Mouse (Mus musculus) midbrain, embryonic 11.5 days (tissue): Measurements from ENCODE around the gene Myo15b. TPM values are rescaled to one million over a fixed set of nuclear protein-coding genes. Genes with fewer than 3 reads are reported as not detected.
A peak's percentile ranks its signal among the peaks of the same experiment; 100 is the strongest.

Experiments used
- ATAC-seq: fragments of 200-750 bp; cut with Nextera tagmentation; 2 replicates; pipeline ENCODE4 v1.8.0; 2017; ENCODE audit warnings: moderate TSS enrichment, moderate library complexity; ENCODE audit not compliant: low FRiP score
- DNase-seq: peaks from one replicate; pipeline ENCODE4 v3.0.0; 2015; ENCODE audit warnings: low spot score; ENCODE audit errors: missing footprints
- H3K27ac ChIP-seq: fragments of 300-500 bp; sonication (generic); 2 replicates; pipeline ENCODE4 v1.5.1; 2014; ENCODE audit warnings: low read depth, low read length
- H3K27me3 ChIP-seq: fragments of 300-500 bp; sonication (generic); 2 replicates; pipeline ENCODE4 v1.6.1; 2014; ENCODE audit warnings: mild to moderate bottlenecking, low read length, moderate library complexity, mixed read lengths; ENCODE audit not compliant: control insufficient read depth, insufficient read depth
- H3K36me3 ChIP-seq: fragments of 300-500 bp; sonication (generic); 2 replicates; pipeline ENCODE4 v1.6.1; 2014; ENCODE audit warnings: mild to moderate bottlenecking, low read length, moderate library complexity, mixed read lengths; ENCODE audit not compliant: control insufficient read depth, insufficient read depth
- H3K4me1 ChIP-seq: fragments of 300-500 bp; sonication (generic); 2 replicates; pipeline ENCODE4 v1.6.1; 2014; ENCODE audit warnings: low read length; ENCODE audit not compliant: control insufficient read depth, insufficient read depth
- H3K4me2 ChIP-seq: fragments of 300-500 bp; sonication (generic); 2 replicates; pipeline ENCODE4 v1.6.1; 2014; ENCODE audit warnings: mild to moderate bottlenecking, moderate library complexity
- H3K4me3 ChIP-seq: fragments of 300-500 bp; sonication (generic); 2 replicates; pipeline ENCODE4 v1.5.1; 2014; ENCODE audit warnings: low read depth, low read length
- H3K9ac ChIP-seq: fragments of 300-500 bp; sonication (generic); 2 replicates; pipeline ENCODE4 v1.6.1; 2014; ENCODE audit warnings: low read length
- H3K9me3 ChIP-seq: fragments of 300-500 bp; sonication (generic); 2 replicates; pipeline ENCODE4 v1.6.1; 2016; ENCODE audit warnings: low read length; ENCODE audit not compliant: control insufficient read depth
- WGBS: fragments of 180-500 bp; shearing (Covaris S2); extraction: QIAGEN DNeasy Blood & Tissue Kit; methylation state at CpG from one replicate; pipeline ENCODE4 v1.1.7; 2014; 5-methylcytosine and 5-hydroxymethylcytosine counted together
- polyA plus RNA-seq: library from polyadenylated mRNA; unstranded; fragments of >200 nt; fragmentation: Nextera tagmentation; extraction: Ambion mirVana; gene quantifications from 2 replicates; pipeline ENCODE4 v1.2.1, GENCODE M21; 2014

Gene Myo15b
- polyA plus RNA-seq, 1 experiment from 2014 or later: not detected

- Histone ChIP-seq H3K36me3 (0 out of 2 replicates have a peak, but pooled peaks cover 5% of the 10 kb centered on the region), H3K27me3 (no peaks in the 10 kb centered on the region), H3K4me2 (no peak overlapping the region), H3K4me1 (no peaks in the 10 kb centered on the region), H3K27ac (no peak overlapping the region), H3K9me3 (no peaks in the 10 kb centered on the region), H3K9ac (no peak overlapping the region), H3K4me3 (no peak overlapping the region)
- ATAC-seq: no peak
- WGBS: 54% methylated on average over 6 of the region's 6 CpGs
- no peak for DNase-seq
Observed at GRCm38 (mm10) chr11:115892213-115892612, 34.0 kb downstream of the Myo15b start.

GRCm38 (mm10) chr11:115893071-115893470 lies 34.9 kb downstream of the Myo15b start:
- Histone ChIP-seq H3K9ac (no peak overlapping the region), H3K4me1 (no peaks in the 10 kb centered on the region), H3K4me2 (no peak overlapping the region), H3K27me3 (no peaks in the 10 kb centered on the region), H3K9me3 (no peaks in the 10 kb centered on the region), H3K36me3 (0 out of 2 replicates have a peak, but pooled peaks cover 5% of the 10 kb centered on the region), H3K27ac (no peak overlapping the region), H3K4me3 (no peak overlapping the region)
- no peak for ATAC-seq
- DNase-seq: no peak
- 88% methylated on average over 9 of the region's 9 CpGs for WGBS

GRCm38 (mm10) chr11:115894755-115895520 lies 36.7 kb downstream of the Myo15b start:
- DNase-seq (no peak), ATAC-seq (no peak)
- no peaks in the 10 kb centered on the region for H3K27me3 ChIP-seq
- no peaks in the 10 kb centered on the region for H3K9me3 ChIP-seq
- H3K27ac ChIP-seq: no peak overlapping the region
- no peak overlapping the region for H3K4me3 ChIP-seq
- no peak overlapping the region for H3K9ac ChIP-seq
- peaks cover 8% of the 10 kb centered on the region for H3K4me1 ChIP-seq
- 0 out of 2 replicates have a peak, but pooled peaks cover 5% of the 10 kb centered on the region for H3K36me3 ChIP-seq
- no peak overlapping the region for H3K4me2 ChIP-seq
- 72% methylated on average over 14 of the region's 14 CpGs for whole genome bisulfite sequencing

GRCm38 (mm10) chr11:115898446-115898845 lies 40.2 kb downstream of the Myo15b start:
- WGBS: 93% methylated on average over 7 of the region's 7 CpGs
- ATAC-seq (no peak), DNase-seq (no peak)
- no peak overlapping the region for H3K4me2 ChIP-seq
- H3K4me3 ChIP-seq: no peak overlapping the region
- H3K4me1 ChIP-seq: peaks cover 15% of the 10 kb centered on the region
- H3K27me3 ChIP-seq: no peaks in the 10 kb centered on the region
- H3K36me3 ChIP-seq: 0 out of 2 replicates have a peak, but pooled peaks cover 5% of the 10 kb centered on the region
- H3K9me3 ChIP-seq: no peaks in the 10 kb centered on the region
- no peak overlapping the region for H3K27ac ChIP-seq
- H3K9ac ChIP-seq: no peak overlapping the region

GRCm38 (mm10) chr11:115898886-115899285 lies 40.7 kb downstream of the Myo15b start:
- WGBS: 25% methylated on average over 4 of the region's 4 CpGs
- Histone ChIP-seq H3K4me2 (no peak overlapping the region), H3K27me3 (no peaks in the 10 kb centered on the region), H3K9ac (no peak overlapping the region), H3K4me3 (no peak overlapping the region), H3K4me1 (peaks cover 15% of the 10 kb centered on the region), H3K27ac (no peak overlapping the region), H3K9me3 (no peaks in the 10 kb centered on the region), H3K36me3 (0 out of 2 replicates have a peak, but pooled peaks cover 5% of the 10 kb centered on the region)
- ATAC-seq (no peak), DNase-seq (peak; percentile 93)

GRCm38 (mm10) chr11:115899486-115900266 lies 41.5 kb downstream of the Myo15b start, which contains the start of gene Smim5:
Gene Smim5, plus strand, starts transcription at chr11:115899966.
- Histone ChIP-seq H3K9me3 (no peaks in the 10 kb centered on the region), H3K9ac (peak within 1 kb of the TSS; percentile 34; the same call in 1 of the 2 replicates), H3K4me3 (no peak within 1 kb of the TSS)

GRCm38 (mm10) chr11:115900561-115901337 lies 42.5 kb downstream of the Myo15b start:
- Histone ChIP-seq H3K9me3 (no peaks in the 10 kb centered on the region), H3K4me2 (no peak overlapping the region; the same call in 1 of the 2 replicates), H3K9ac (peak overlapping the region; percentile 34; the same call in 1 of the 2 replicates), H3K4me1 (peaks cover 17% of the 10 kb centered on the region), H3K36me3 (no peaks in the 10 kb centered on the region), H3K27me3 (no peaks in the 10 kb centered on the region), H3K27ac (no peak overlapping the region), H3K4me3 (no peak overlapping the region)
- 76% methylated on average over 8 of the region's 8 CpGs for WGBS
- ATAC-seq: no peak
- no peak for DNase-seq

More at GRCm38 (mm10) chr11:115899486-115900266, 41.5 kb downstream of the Myo15b start, which contains the start of gene Smim5:
- ATAC-seq (peak; percentile 59; the same call in 1 of the 2 replicates), DNase-seq (peak; percentile 92)
- Histone ChIP-seq H3K36me3 (0 out of 2 replicates have a peak, but pooled peaks cover 3% of the 10 kb centered on the region), H3K4me2 (no peak within 1 kb of the TSS; the same call in 1 of the 2 replicates), H3K4me1 (peaks cover 15% of the 10 kb centered on the region), H3K27me3 (no peaks in the 10 kb centered on the region), H3K27ac (no peak within 1 kb of the TSS)
- WGBS: 30% methylated on average over 16 of the region's 16 CpGs

- no peak overlapping the region for H3K9ac ChIP-seq
- no peak overlapping the region for H3K4me3 ChIP-seq
- H3K27ac ChIP-seq: no peak overlapping the region; the same call in 1 of the 2 replicates
- DNase-seq: peak; percentile 69
- no peak for ATAC-seq
- H3K27me3 ChIP-seq: no peaks in the 10 kb centered on the region
- WGBS: 85% methylated on average over 9 of the region's 9 CpGs
- peaks cover 20% of the 10 kb centered on the region for H3K4me1 ChIP-seq
- H3K36me3 ChIP-seq: no peaks in the 10 kb centered on the region
- H3K4me2 ChIP-seq: no peak overlapping the region
- no peaks in the 10 kb centered on the region for H3K9me3 ChIP-seq
Observed at GRCm38 (mm10) chr11:115901338-115902161, 43.3 kb downstream of the Myo15b start.
